Mouse (Mus musculus) heart, embryonic 12.5 days (tissue): ENCODE measurements around the gene Wdr47. TPM values are rescaled to one million over a fixed set of nuclear protein-coding genes. Genes with fewer than 3 reads are reported as not detected.
"Not testable (repeated sequence)": the region's sequence is repeated elsewhere in the genome, so short reads cannot be mapped to it uniquely, and the experiment has no call there.

ENCODE experiments used
- ATAC-seq: fragments of 200-750 bp; cut with Nextera tagmentation; 2 replicates; pipeline ENCODE4 v1.8.0; 2017; ENCODE audit warnings: moderate TSS enrichment, moderate library complexity; ENCODE audit not compliant: insufficient number of reproducible peaks, low FRiP score
- H3K27ac ChIP-seq: fragments of 300-500 bp; sonication (generic); 2 replicates; pipeline ENCODE4 v1.5.1; 2016; ENCODE audit warnings: mild to moderate bottlenecking, moderate library complexity; ENCODE audit not compliant: poor library complexity, severe bottlenecking
- H3K27me3 ChIP-seq: fragments of 300-500 bp; sonication (generic); replicated peaks from 2 replicates; pipeline ENCODE4 v1.6.1; 2016; ENCODE audit warnings: mild to moderate bottlenecking, moderate library complexity
- H3K36me3 ChIP-seq: fragments of 300-500 bp; sonication (generic); 2 replicates; pipeline ENCODE4 v1.6.1; 2016; ENCODE audit warnings: mild to moderate bottlenecking, moderate library complexity
- H3K4me1 ChIP-seq: fragments of 300-500 bp; sonication (generic); replicated peaks from 2 replicates; pipeline ENCODE4 v1.6.1; 2016; ENCODE audit warnings: mild to moderate bottlenecking
- H3K4me2 ChIP-seq: fragments of 300-500 bp; sonication (generic); 2 replicates; pipeline ENCODE4 v1.6.1; 2016; ENCODE audit warnings: mild to moderate bottlenecking, moderate library complexity
- H3K4me3 ChIP-seq: fragments of 300-500 bp; sonication (generic); 2 replicates; pipeline ENCODE4 v1.5.1; 2016; ENCODE audit warnings: mild to moderate bottlenecking
- H3K9ac ChIP-seq: fragments of 300-500 bp; sonication (generic); 2 replicates; pipeline ENCODE4 v1.6.1; 2016; ENCODE audit warnings: mild to moderate bottlenecking, moderate library complexity
- H3K9me3 ChIP-seq: fragments of 300-500 bp; sonication (generic); replicated peaks from 2 replicates; pipeline ENCODE4 v1.6.1; 2016; ENCODE audit warnings: mild to moderate bottlenecking, moderate library complexity
- WGBS: fragments of 180-500 bp; shearing (Covaris S2); methylation state at CpG from one replicate; pipeline ENCODE4 v1.1.7; 2016; 5-methylcytosine and 5-hydroxymethylcytosine counted together
- polyA plus RNA-seq: library from polyadenylated mRNA; unstranded; fragments of >200 nt; fragmentation: Nextera tagmentation; extraction: Ambion mirVana; gene quantifications from 2 replicates; pipeline ENCODE4 v1.2.1, GENCODE M21; 2016

Wdr47 gene
- 9.8 and 10.4 TPM in 2 replicates for polyA plus RNA-seq

- H3K27ac ChIP-seq: peak within 1 kb of the TSS; percentile 60
- WGBS: 4% methylated on average over 44 of the region's 44 CpGs
These were observed at the start of gene Wdr47 for GRCm38 (mm10) chr3:108590786-108591529. Gene Wdr47 (plus strand): TSS chr3:108591279.

DNA sequence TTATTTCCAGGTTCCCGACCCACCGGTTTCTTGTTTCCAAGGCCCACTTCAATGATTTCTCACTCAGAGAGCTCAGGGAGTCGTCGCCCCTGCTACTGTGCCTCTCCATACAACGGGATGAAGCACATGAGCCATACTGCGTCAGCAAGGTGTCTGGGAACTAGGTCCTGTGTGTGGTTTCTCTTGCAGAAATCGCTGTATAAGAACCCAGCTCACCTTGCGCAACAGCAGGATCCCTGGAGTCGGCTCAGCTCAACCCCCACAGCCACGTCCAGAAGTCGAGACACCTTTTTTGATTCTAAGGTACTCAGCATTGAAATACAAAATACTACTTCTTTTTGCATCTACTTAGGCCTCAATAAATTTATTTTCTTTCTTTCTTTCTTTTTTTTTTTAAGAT, 48.8 kb upstream of the Wdr47 start:
- no peak overlapping the region for H3K4me2 ChIP-seq
- no peaks in the 10 kb centered on the region for H3K4me1 ChIP-seq
- 75% methylated on average over 11 of the region's 11 CpGs for WGBS
- ATAC-seq: no peak
- H3K27me3 ChIP-seq: peaks cover 11% of the 10 kb centered on the region
- 0 out of 2 replicates have a peak, but pooled peaks cover 4% of the 10 kb centered on the region for H3K9me3 ChIP-seq
- no peaks in the 10 kb centered on the region for H3K36me3 ChIP-seq
- H3K27ac ChIP-seq: no peak overlapping the region
- no peak overlapping the region for H3K4me3 ChIP-seq
- no peak overlapping the region for H3K9ac ChIP-seq

More at GRCm38 (mm10) chr3:108590786-108591529, at the start of gene Wdr47:
- peak; percentile 100 for ATAC-seq
- Histone ChIP-seq H3K36me3 (no peaks in the 10 kb centered on the region), H3K9me3 (no peaks in the 10 kb centered on the region), H3K4me2 (peak within 1 kb of the TSS; percentile 99), H3K4me1 (0 out of 2 replicates have a peak, but pooled peaks cover 4% of the 10 kb centered on the region), H3K27me3 (no peaks in the 10 kb centered on the region), H3K4me3 (peak within 1 kb of the TSS; percentile 86), H3K9ac (peak within 1 kb of the TSS; percentile 86)

DNA sequence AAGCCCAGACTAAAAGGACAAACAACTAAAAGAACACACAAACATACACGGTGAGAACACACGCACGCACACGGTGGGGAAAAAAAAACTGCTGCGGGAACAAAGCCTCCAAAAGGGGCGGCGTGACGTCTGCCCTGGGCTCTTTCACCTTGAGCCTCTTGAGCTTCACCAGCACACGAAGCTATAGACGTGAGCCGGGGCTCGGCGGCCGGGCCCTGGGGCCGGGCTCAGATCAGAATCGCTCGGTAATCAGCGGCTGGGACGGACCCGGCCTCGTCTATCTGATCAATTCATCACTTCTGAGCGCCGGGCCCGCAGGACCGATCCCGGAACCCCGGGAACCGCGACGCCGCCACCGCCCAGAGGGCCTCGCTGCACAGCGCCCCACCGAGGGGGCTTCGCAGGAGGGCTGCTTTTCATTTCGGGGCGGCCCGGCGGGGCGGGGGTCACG, 36.9 kb upstream of the Wdr47 start:
- H3K9me3 ChIP-seq: no peaks in the 10 kb centered on the region
- WGBS: under 1% methylated on average over 42 of the region's 42 CpGs
- H3K4me1 ChIP-seq: no peaks in the 10 kb centered on the region; the same call in 1 of the 2 replicates
- H3K4me3 ChIP-seq: peak overlapping the region; percentile 70
- H3K4me2 ChIP-seq: peak overlapping the region; percentile 86
- no peaks in the 10 kb centered on the region for H3K27me3 ChIP-seq
- H3K27ac ChIP-seq: peak overlapping the region; percentile 81
- ATAC-seq: peak; percentile 79
- peaks cover 22% of the 10 kb centered on the region for H3K36me3 ChIP-seq
- H3K9ac ChIP-seq: peak overlapping the region; percentile 99

- Histone ChIP-seq H3K4me2 (peak overlapping the region; percentile 86), H3K4me3 (peak overlapping the region; percentile 70), H3K9ac (peak overlapping the region; percentile 99), H3K36me3 (peaks cover 25% of the 10 kb centered on the region), H3K27ac (peak overlapping the region; percentile 81), H3K27me3 (no peaks in the 10 kb centered on the region), H3K9me3 (no peaks in the 10 kb centered on the region), H3K4me1 (no peaks in the 10 kb centered on the region; the same call in 1 of the 2 replicates)
- 17% methylated on average over 22 of the region's 22 CpGs for WGBS
- peak; percentile 98 for ATAC-seq
These were observed 36.3 kb upstream of the Wdr47 start for GRCm38 (mm10) chr3:108554587-108555312.

GRCm38 (mm10) chr3:108557888-108558287, 33.2 kb upstream of the Wdr47 start:
- no peaks in the 10 kb centered on the region; the same call in 1 of the 2 replicates for H3K4me1 ChIP-seq
- no peaks in the 10 kb centered on the region for H3K27me3 ChIP-seq
- ATAC-seq: no peak
- no peak overlapping the region for H3K4me2 ChIP-seq
- no peak overlapping the region for H3K4me3 ChIP-seq
- H3K9me3 ChIP-seq: no peaks in the 10 kb centered on the region
- 86% methylated on average over 4 of the region's 4 CpGs for WGBS
- no peak overlapping the region for H3K9ac ChIP-seq
- peaks cover 31% of the 10 kb centered on the region for H3K36me3 ChIP-seq
- H3K27ac ChIP-seq: no peak overlapping the region

DNA sequence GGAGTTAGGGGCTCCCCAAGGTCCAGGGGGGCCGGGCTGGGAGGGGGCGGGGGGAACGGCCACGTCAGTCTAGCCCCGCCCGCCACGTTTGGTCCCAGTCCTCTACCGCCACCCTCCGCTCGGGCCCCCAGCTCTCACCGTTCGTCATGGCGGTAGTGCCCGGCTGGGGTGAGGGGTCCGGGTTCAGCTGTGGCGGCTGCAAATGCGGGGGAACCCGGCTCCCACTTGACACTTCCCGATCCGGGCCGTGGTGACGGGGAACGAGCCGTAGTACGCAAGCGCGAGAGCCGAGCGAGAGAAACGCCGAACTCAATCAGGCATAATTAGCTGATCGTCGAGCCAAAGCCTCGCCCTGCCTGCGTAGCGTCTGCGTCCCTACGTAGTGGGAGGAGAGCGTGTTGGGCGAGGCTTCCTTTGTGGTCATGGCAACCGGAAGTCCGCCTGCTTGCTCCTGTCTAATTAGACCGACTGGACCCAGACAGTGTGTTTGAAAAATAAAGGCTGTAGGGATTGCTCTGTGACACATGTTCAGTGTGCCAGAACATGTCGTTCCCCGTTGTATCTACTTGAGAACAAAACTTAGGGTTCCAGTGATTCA, 28.8 kb upstream of the Wdr47 start, which contains the start of gene Tmem167b:
TSS of gene Tmem167b (minus strand) at position 334 of the 598 bp plus-strand sequence.
- H3K27ac ChIP-seq: peak within 1 kb of the TSS; percentile 86
- under 1% methylated on average over 41 of the region's 45 CpGs for WGBS
- peaks cover 25% of the 10 kb centered on the region for H3K36me3 ChIP-seq
- H3K27me3 ChIP-seq: no peaks in the 10 kb centered on the region
- H3K4me2 ChIP-seq: peak within 1 kb of the TSS; percentile 93
- peak within 1 kb of the TSS; percentile 89 for H3K9ac ChIP-seq
- H3K4me1 ChIP-seq: no peaks in the 10 kb centered on the region; the same call in 1 of the 2 replicates
- H3K4me3 ChIP-seq: peak within 1 kb of the TSS; percentile 90
- no peaks in the 10 kb centered on the region for H3K9me3 ChIP-seq
- peak; percentile 97 for ATAC-seq

DNA sequence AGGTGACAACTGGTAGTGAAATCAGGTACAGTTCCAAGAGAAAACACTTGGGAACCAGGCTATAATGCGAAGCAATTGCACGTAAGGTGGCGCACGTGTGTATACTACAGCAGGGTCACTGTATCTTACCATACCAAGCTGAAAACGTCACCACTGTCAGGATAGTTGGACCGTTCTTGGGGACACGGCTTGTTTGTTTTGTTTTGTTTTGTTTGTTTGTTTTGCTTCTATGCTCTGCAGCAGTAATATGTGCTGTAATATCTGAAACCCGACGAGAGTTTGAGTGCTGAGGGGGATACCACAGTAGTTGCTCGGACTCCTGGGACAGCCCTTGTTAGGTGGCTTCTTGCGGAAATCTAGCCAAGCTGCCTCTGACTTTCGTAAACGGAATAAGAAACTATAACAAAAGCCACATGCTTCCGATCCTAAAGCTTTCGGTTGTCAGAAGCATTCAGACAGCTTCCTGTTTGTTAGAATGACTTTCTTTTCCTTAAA, 28.3 kb upstream of the Wdr47 start:
- no peaks in the 10 kb centered on the region; the same call in 1 of the 2 replicates for H3K4me1 ChIP-seq
- peak overlapping the region; percentile 90 for H3K4me3 ChIP-seq
- H3K4me2 ChIP-seq: peak overlapping the region; percentile 93
- H3K27me3 ChIP-seq: 0 out of 2 replicates have a peak, but pooled peaks cover 2% of the 10 kb centered on the region
- H3K36me3 ChIP-seq: peaks cover 22% of the 10 kb centered on the region
- no peaks in the 10 kb centered on the region for H3K9me3 ChIP-seq
- H3K27ac ChIP-seq: peak overlapping the region; percentile 82
- peak overlapping the region; percentile 71 for H3K9ac ChIP-seq
- peak; percentile 69 for ATAC-seq
- WGBS: 9% methylated on average over 15 of the region's 15 CpGs

GRCm38 (mm10) chr3:108563309-108563708, 27.8 kb upstream of the Wdr47 start:
- H3K9ac ChIP-seq: peak overlapping the region; percentile 71; the same call in 1 of the 2 replicates
- H3K27ac ChIP-seq: peak overlapping the region; percentile 82
- no peak for ATAC-seq
- no peaks in the 10 kb centered on the region for H3K9me3 ChIP-seq
- 0 out of 2 replicates have a peak, but pooled peaks cover 4% of the 10 kb centered on the region for H3K27me3 ChIP-seq
- WGBS: 4% methylated on average over 4 of the region's 4 CpGs
- peaks cover 17% of the 10 kb centered on the region for H3K36me3 ChIP-seq
- peak overlapping the region; percentile 90 for H3K4me3 ChIP-seq
- no peaks in the 10 kb centered on the region; the same call in 1 of the 2 replicates for H3K4me1 ChIP-seq
- H3K4me2 ChIP-seq: peak overlapping the region; percentile 93

- 58% methylated on average over 15 of the region's 15 CpGs for WGBS
- Histone ChIP-seq H3K9ac (no peak overlapping the region), H3K9me3 (no peaks in the 10 kb centered on the region), H3K27ac (no peak overlapping the region), H3K4me3 (no peak overlapping the region), H3K4me2 (no peak overlapping the region), H3K27me3 (peaks cover 13% of the 10 kb centered on the region; the same call in 1 of the 2 replicates), H3K4me1 (peaks cover 4% of the 10 kb centered on the region; the same call in 1 of the 2 replicates), H3K36me3 (no peaks in the 10 kb centered on the region)
- ATAC-seq: no peak
These were observed 22.8 kb upstream of the Wdr47 start for GRCm38 (mm10) chr3:108567990-108568877.

- ATAC-seq: not testable (repeated sequence)
These were observed 21.4 kb upstream of the Wdr47 start for GRCm38 (mm10) chr3:108569636-108570035.

More at GRCm38 (mm10) chr3:108569636-108570035, 21.4 kb upstream of the Wdr47 start:
- H3K27me3 ChIP-seq: peaks cover 13% of the 10 kb centered on the region; the same call in 1 of the 2 replicates
- 43% methylated on average over 3 of the region's 3 CpGs for WGBS
- not testable (repeated sequence) for H3K4me3 ChIP-seq, H3K27ac ChIP-seq, H3K36me3 ChIP-seq, H3K9ac ChIP-seq, H3K4me1 ChIP-seq, H3K9me3 ChIP-seq, H3K4me2 ChIP-seq
